Mouse (Mus musculus): ENCODE results near the gene Kng1. TPM values are rescaled to one million over a fixed set of nuclear protein-coding genes. Genes with fewer than 3 reads are reported as not detected.

The Kng1 gene
- total and polyA plus RNA-seq, 2 experiments from 2014 or later = 0.26 to 0.46 TPM

- no peak overlapping the region for H3K9ac ChIP-seq (replicated peaks; ENCODE audit: low read depth, low read length)
- no peaks in the 10 kb centered on the region for H3K9me3 ChIP-seq (replicated peaks; ENCODE audit: control insufficient read depth, low read length)
- ATAC-seq (ENCODE audit: insufficient read depth, low read depth) = no peak
- DNase-seq (ENCODE audit: low spot score) = no peak
- 76% methylated on average over 7 of the region's 7 CpGs for WGBS
- no peak overlapping the region for H3K4me2 ChIP-seq (ENCODE audit: low read depth, low read length)
- H3K4me1 ChIP-seq (ENCODE audit: control insufficient read depth, insufficient read depth) = peaks cover 25% of the 10 kb centered on the region
- TF ChIP-seq EP300 (IDR thresholded peaks at IDR 0.05; ENCODE audit: low read depth) = no peak
- TF ChIP-seq CTCF (IDR thresholded peaks at IDR 0.05; ENCODE audit: low read depth) = no peak
- no peak overlapping the region for H3K4me3 ChIP-seq (ENCODE audit: low read depth, low read length)
- peaks cover 25% of the 10 kb centered on the region for H3K36me3 ChIP-seq (replicated peaks; ENCODE audit: control insufficient read depth, insufficient read depth, low read length)
- no peak overlapping the region for H3K27ac ChIP-seq (ENCODE audit: low read depth)
- H3K27me3 ChIP-seq (ENCODE audit: control insufficient read depth, insufficient read depth, low read length) = no peaks in the 10 kb centered on the region
Observed at GRCm38 (mm10) chr16:23106121-23106520, 48.5 kb downstream of the Kng1 start.

- Histone ChIP-seq H3K9ac (replicated peaks; ENCODE audit: low read depth, low read length) (peak within 1 kb of the TSS; percentile 100), H3K36me3 (replicated peaks; ENCODE audit: control insufficient read depth, insufficient read depth, low read length) (peaks cover 38% of the 10 kb centered on the region), H3K27ac (ENCODE audit: low read depth) (peak within 1 kb of the TSS; percentile 99), H3K4me2 (ENCODE audit: low read depth, low read length) (peak within 1 kb of the TSS; percentile 84), H3K4me3 (ENCODE audit: low read depth, low read length) (peak within 1 kb of the TSS; percentile 95), H3K9me3 (replicated peaks; ENCODE audit: control insufficient read depth, low read length) (no peaks in the 10 kb centered on the region), H3K4me1 (ENCODE audit: control insufficient read depth, insufficient read depth) (peaks cover 22% of the 10 kb centered on the region), H3K27me3 (ENCODE audit: control insufficient read depth, insufficient read depth, low read length) (no peaks in the 10 kb centered on the region)
- peak; percentile 88 for DNase-seq (ENCODE audit: low spot score)
- ATAC-seq (ENCODE audit: insufficient read depth, low read depth) = peak; percentile 86
- TF ChIP-seq EP300 (IDR thresholded peaks at IDR 0.05; ENCODE audit: low read depth) (peak; percentile 58; the same call in 1 of the 2 replicates), CTCF (IDR thresholded peaks at IDR 0.05; ENCODE audit: low read depth) (peak; percentile 4; the same call in 1 of the 2 replicates)
- under 1% methylated on average over 71 of the region's 71 CpGs for WGBS
Observed at GRCm38 (mm10) chr16:23107231-23107942, 49.7 kb downstream of the Kng1 start, which contains the start of gene Eif4a2. Gene Eif4a2 (plus strand): TSS chr16:23107444.

GRCm38 (mm10) chr16:23107946-23108759 is 50.5 kb downstream of the Kng1 start:
- DNase-seq (ENCODE audit: low spot score) (peak; percentile 85), ATAC-seq (ENCODE audit: insufficient read depth, low read depth) (peak; percentile 89)
- Histone ChIP-seq H3K4me1 (ENCODE audit: control insufficient read depth, insufficient read depth) (peaks cover 21% of the 10 kb centered on the region), H3K27ac (ENCODE audit: low read depth) (peak overlapping the region; percentile 99), H3K4me2 (ENCODE audit: low read depth, low read length) (peak overlapping the region; percentile 84), H3K27me3 (ENCODE audit: control insufficient read depth, insufficient read depth, low read length) (no peaks in the 10 kb centered on the region), H3K36me3 (replicated peaks; ENCODE audit: control insufficient read depth, insufficient read depth, low read length) (peaks cover 46% of the 10 kb centered on the region), H3K9ac (replicated peaks; ENCODE audit: low read depth, low read length) (peak overlapping the region; percentile 100), H3K4me3 (ENCODE audit: low read depth, low read length) (peak overlapping the region; percentile 95), H3K9me3 (replicated peaks; ENCODE audit: control insufficient read depth, low read length) (no peaks in the 10 kb centered on the region)
- TF ChIP-seq CTCF (IDR thresholded peaks at IDR 0.05; ENCODE audit: low read depth) (no peak), EP300 (IDR thresholded peaks at IDR 0.05; ENCODE audit: low read depth) (no peak)
- WGBS = under 1% methylated on average over 52 of the region's 52 CpGs

- no peaks in the 10 kb centered on the region for H3K9me3 ChIP-seq (replicated peaks; ENCODE audit: control insufficient read depth, low read length)
- H3K9ac ChIP-seq (replicated peaks; ENCODE audit: low read depth, low read length) = peak overlapping the region; percentile 100
- WGBS = 2% methylated on average over 5 of the region's 5 CpGs
- ATAC-seq (ENCODE audit: insufficient read depth, low read depth) (no peak), DNase-seq (ENCODE audit: low spot score) (no peak)
- peak overlapping the region; percentile 95 for H3K4me3 ChIP-seq (ENCODE audit: low read depth, low read length)
- H3K27ac ChIP-seq (ENCODE audit: low read depth) = no peak overlapping the region; the same call in 1 of the 2 replicates
- TF ChIP-seq EP300 (IDR thresholded peaks at IDR 0.05; ENCODE audit: low read depth) (no peak), CTCF (IDR thresholded peaks at IDR 0.05; ENCODE audit: low read depth) (no peak)
- no peaks in the 10 kb centered on the region for H3K27me3 ChIP-seq (ENCODE audit: control insufficient read depth, insufficient read depth, low read length)
- peak overlapping the region; percentile 84 for H3K4me2 ChIP-seq (ENCODE audit: low read depth, low read length)
- peaks cover 21% of the 10 kb centered on the region for H3K4me1 ChIP-seq (ENCODE audit: control insufficient read depth, insufficient read depth)
- peaks cover 49% of the 10 kb centered on the region for H3K36me3 ChIP-seq (replicated peaks; ENCODE audit: control insufficient read depth, insufficient read depth, low read length)
Observed at GRCm38 (mm10) chr16:23108943-23109342, 51.3 kb downstream of the Kng1 start.

- TF ChIP-seq EP300 (IDR thresholded peaks at IDR 0.05; ENCODE audit: low read depth) (no peak), CTCF (IDR thresholded peaks at IDR 0.05; ENCODE audit: low read depth) (no peak)
- ATAC-seq (ENCODE audit: insufficient read depth, low read depth) (no peak), DNase-seq (ENCODE audit: low spot score) (no peak)
- no peak overlapping the region for H3K27ac ChIP-seq (ENCODE audit: low read depth)
- peak overlapping the region; percentile 84 for H3K4me2 ChIP-seq (ENCODE audit: low read depth, low read length)
- H3K4me3 ChIP-seq (ENCODE audit: low read depth, low read length) = peak overlapping the region; percentile 95
- H3K36me3 ChIP-seq (replicated peaks; ENCODE audit: control insufficient read depth, insufficient read depth, low read length) = peaks cover 55% of the 10 kb centered on the region
- H3K4me1 ChIP-seq (ENCODE audit: control insufficient read depth, insufficient read depth) = peaks cover 21% of the 10 kb centered on the region
- 37% methylated on average over 5 of the region's 5 CpGs for WGBS
- peak overlapping the region; percentile 100 for H3K9ac ChIP-seq (replicated peaks; ENCODE audit: low read depth, low read length)
- H3K9me3 ChIP-seq (replicated peaks; ENCODE audit: control insufficient read depth, low read length) = no peaks in the 10 kb centered on the region
- no peaks in the 10 kb centered on the region for H3K27me3 ChIP-seq (ENCODE audit: control insufficient read depth, insufficient read depth, low read length)
Observed at GRCm38 (mm10) chr16:23109350-23110280, 52.0 kb downstream of the Kng1 start.
